Comparison of ENCODE assay signal across 25 mouse cellular contexts in the genomic region with DNA sequence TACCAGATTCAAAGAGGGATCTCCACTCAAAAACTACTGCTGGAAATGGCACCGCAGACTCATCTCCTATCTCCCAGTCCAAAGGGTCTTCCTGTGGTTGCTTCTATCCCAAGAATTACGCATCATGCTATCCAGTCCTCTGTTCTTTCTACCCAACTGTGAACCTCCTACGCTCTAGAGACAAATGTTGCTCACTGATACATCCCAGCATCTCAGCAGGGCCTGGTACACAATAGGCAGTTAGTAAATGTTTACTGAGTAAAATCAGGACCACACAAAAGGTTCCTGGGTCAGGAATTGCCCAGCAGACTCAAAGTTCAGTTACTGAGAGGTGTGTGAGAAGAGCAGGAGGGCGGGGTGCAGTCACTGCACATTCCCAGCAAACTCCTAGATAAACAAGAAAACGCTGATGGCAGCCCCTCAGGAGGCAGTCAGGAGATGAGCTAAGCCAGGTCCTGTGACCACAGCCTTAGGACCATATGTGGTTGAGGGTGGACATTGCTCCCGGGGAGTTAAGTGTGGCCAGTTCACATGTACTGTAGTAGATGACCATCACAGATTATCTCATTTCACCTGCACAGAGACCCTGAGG. TPM values are rescaled to one million over a fixed set of nuclear protein-coding genes. Genes with fewer than 3 reads are reported as not detected.
DNase-seq lines count a peak whose midpoint lies in the region; ATAC-seq and TF ChIP-seq lines count a peak whose summit lies in the region.
"Had no signal": no experiment of that assay in that cellular context is flagged by ENCODE, and none has a peak within 500 bp of the region (broad histone marks: within the 10 kb centered on the region; RNA-seq: fewer than 3 reads in every experiment).

No protein-coding gene starts in this region.

- peaks cover 6% of the 10 kb centered on the region; the same call in 1 of the 2 replicates for H3K4me1 ChIP-seq in heart, postnatal 0 days (ENCODE audit: control insufficient read depth, insufficient read depth)
- H3K4me1 ChIP-seq in forebrain, postnatal 0 days (ENCODE audit: insufficient read depth), result no peaks in the 10 kb centered on the region; the same call in 1 of the 2 replicates

- H3K9me3 ChIP-seq in heart, postnatal 0 days (replicated peaks; ENCODE audit: control insufficient read depth, low read length), result no peaks in the 10 kb centered on the region
- no peaks in the 10 kb centered on the region for H3K9me3 ChIP-seq in forebrain, postnatal 0 days (ENCODE audit: low read length)
- H3K9me3 ChIP-seq: embryonic facial prominence, embryonic 10.5 days; forebrain, embryonic 13.5 days; hindbrain, embryonic 12.5 days; neural tube, embryonic 13.5 days had no signal

- no peaks in the 10 kb centered on the region for H3K27me3 ChIP-seq in heart, postnatal 0 days (ENCODE audit: control insufficient read depth, insufficient read depth, low read length)
- peaks cover 4% of the 10 kb centered on the region; the same call in 1 of the 2 replicates for H3K27me3 ChIP-seq in forebrain, postnatal 0 days (ENCODE audit: insufficient read depth, low read length)

- TF ChIP-seq CTCF in heart, postnatal 0 days (IDR thresholded peaks at IDR 0.05; ENCODE audit: low read depth), result no peak
- TF ChIP-seq CTCF in forebrain, postnatal 0 days (IDR thresholded peaks at IDR 0.05; ENCODE audit: low read depth), result no peak

- no peak overlapping the region for H3K4me3 ChIP-seq in heart, postnatal 0 days (ENCODE audit: low read depth, low read length)
- H3K4me3 ChIP-seq in forebrain, postnatal 0 days (ENCODE audit: low read depth, low read length), result no peak overlapping the region
- H3K4me3 ChIP-seq: embryonic facial prominence, embryonic 10.5 days; forebrain, embryonic 13.5 days; hindbrain, embryonic 12.5 days; neural tube, embryonic 13.5 days had no signal

- no peak overlapping the region for H3K9ac ChIP-seq in heart, postnatal 0 days (replicated peaks; ENCODE audit: low read depth, low read length)
- no peak overlapping the region for H3K9ac ChIP-seq in forebrain, postnatal 0 days
- H3K9ac ChIP-seq: forebrain, embryonic 13.5 days; hindbrain, embryonic 12.5 days; neural tube, embryonic 13.5 days had no signal

- DNase-seq in heart, postnatal 0 days (ENCODE audit: low spot score), result no peak
- DNase-seq in heart, adult 8-10 months (ENCODE audit: low spot score), result no peak
- peak; percentile 15 for DNase-seq in lung, postnatal 36 days
- DNase-seq in lung, postnatal 4 days, result no peak
- peak; percentile 78 to 83 for DNase-seq in kidney, adult 8-10 months
- peak; percentile 16 to 50 for DNase-seq in kidney, postnatal 4 days
- DNase-seq in cerebellum, adult 8-10 months, result no peak
- DNase-seq in forebrain, postnatal 0 days, result no peak
- DNase-seq: adrenal gland, postnatal 25 days; cerebellum, postnatal 10 days; layer of hippocampus, postnatal 36 days; liver; lung, adult 2 months; right cerebral cortex, postnatal 25 days had no signal

- 77% methylated on average over 6 of the region's 6 CpGs for WGBS in heart, postnatal 0 days
- 83% methylated on average over 6 of the region's 6 CpGs for WGBS in forebrain, postnatal 0 days

- H3K36me3 ChIP-seq in heart, postnatal 0 days (replicated peaks; ENCODE audit: control insufficient read depth, insufficient read depth, low read length), result no peaks in the 10 kb centered on the region
- no peaks in the 10 kb centered on the region for H3K36me3 ChIP-seq in forebrain, postnatal 0 days (ENCODE audit: insufficient read depth)
- H3K36me3 ChIP-seq: embryonic facial prominence, embryonic 10.5 days; hindbrain, embryonic 12.5 days; neural tube, embryonic 13.5 days had no signal

- no peak overlapping the region for H3K4me2 ChIP-seq in heart, postnatal 0 days (ENCODE audit: low read depth, low read length)
- H3K4me2 ChIP-seq in forebrain, postnatal 0 days (ENCODE audit: low read depth), result no peak overlapping the region
- H3K4me2 ChIP-seq: forebrain, embryonic 13.5 days; hindbrain, embryonic 12.5 days; neural tube, embryonic 13.5 days had no signal

- no peak for TF ChIP-seq EP300 in heart, postnatal 0 days (IDR thresholded peaks at IDR 0.05; ENCODE audit: low read depth)

- H3K27ac ChIP-seq in heart, postnatal 0 days (ENCODE audit: low read depth), result peak overlapping the region; percentile 81; the same call in 1 of the 2 replicates
- H3K27ac ChIP-seq in forebrain, postnatal 0 days (ENCODE audit: low read depth, low read length), result no peak overlapping the region
- H3K27ac ChIP-seq: forebrain, embryonic 13.5 days; hindbrain, embryonic 12.5 days; neural tube, embryonic 13.5 days had no signal

- no peak for ATAC-seq in heart, postnatal 0 days (ENCODE audit: insufficient read depth, low read depth)
- ATAC-seq in forebrain, postnatal 0 days, result no peak
- ATAC-seq: forebrain, embryonic 13.5 days; inflammation-experienced regulatory T-cells, adult 6 months had no signal

RNA-seq across cellular contexts. Expression of gene Stx3, which starts 4.4 kb away (rescaled TPM):
- total RNA-seq in heart, postnatal 0 days (2014; rRNA removed; ENCODE audit: low replicate concordance), result 8.0 and 10.6 TPM in 2 replicates
- polyA plus RNA-seq in heart, postnatal 0 days (2015; fragmentation: Nextera tagmentation; extraction: Ambion mirVana), result 6.0 and 6.3 TPM in 2 replicates
- 1 to 10 TPM; 3.0 to 5.4 (median 3.4) TPM for total RNA-seq in heart, adult 8-10 months (2022)
- 26.6 and 31.3 TPM in 2 replicates for total RNA-seq in forebrain, postnatal 0 days (2014; rRNA removed)
- 20.8 and 27.2 TPM in 2 replicates for polyA plus RNA-seq in forebrain, postnatal 0 days (2015; fragmentation: Nextera tagmentation; extraction: Ambion mirVana)

RNA-seq across cellular contexts. Expression of gene Olfr1417, which starts 24.2 kb away (rescaled TPM):
- not detected in 2 replicates for total RNA-seq in heart, postnatal 0 days (2014; rRNA removed; ENCODE audit: low replicate concordance)
- not detected in 2 replicates for polyA plus RNA-seq in heart, postnatal 0 days (2015; fragmentation: Nextera tagmentation; extraction: Ambion mirVana)
- total RNA-seq in heart, adult 8-10 months (2022), result not detected
- not detected in 2 replicates for total RNA-seq in forebrain, postnatal 0 days (2014; rRNA removed)
- polyA plus RNA-seq in forebrain, postnatal 0 days (2015; fragmentation: Nextera tagmentation; extraction: Ambion mirVana), result 0.10 TPM in 1 of 2 replicates, not detected in the other
- total RNA-seq: adrenal gland, postnatal 25 days; gastrocnemius, postnatal 4 days; layer of hippocampus, postnatal 36 days; left cerebral cortex, postnatal 36 days; megakaryocyte, adult 5-6 weeks had no signal
- polyA plus RNA-seq: C2C12; embryonic facial prominence, embryonic 10.5 days; heart, embryonic 16.5 days; hindbrain, embryonic 12.5 days; inflammation-experienced regulatory T-cells, adult 6 months; lung, adult 2 months; neural tube, embryonic 13.5 days; stomach, postnatal 0 days had no signal

RNA-seq across cellular contexts. Expression of gene Mrpl16, which starts 44.6 kb away (rescaled TPM):
- total RNA-seq in heart, postnatal 0 days (2014; rRNA removed; ENCODE audit: low replicate concordance), result 32.2 and 49.9 TPM in 2 replicates
- 97.6 and 99.1 TPM in 2 replicates for polyA plus RNA-seq in heart, postnatal 0 days (2015; fragmentation: Nextera tagmentation; extraction: Ambion mirVana)
- total RNA-seq in heart, adult 8-10 months (2022), result 100 to 1,000 TPM; 105 to 122 (median 115) TPM
- total RNA-seq in forebrain, postnatal 0 days (2014; rRNA removed), result 27.2 and 30.8 TPM in 2 replicates
- 46.9 and 52.6 TPM in 2 replicates for polyA plus RNA-seq in forebrain, postnatal 0 days (2015; fragmentation: Nextera tagmentation; extraction: Ambion mirVana)

RNA-seq across cellular contexts. Expression of gene Olfr1418, which starts 46.0 kb away (rescaled TPM):
- total RNA-seq in heart, postnatal 0 days (2014; rRNA removed; ENCODE audit: low replicate concordance), result not detected in 2 replicates
- not detected in 2 replicates for polyA plus RNA-seq in heart, postnatal 0 days (2015; fragmentation: Nextera tagmentation; extraction: Ambion mirVana)
- not detected for total RNA-seq in heart, adult 8-10 months (2022)
- not detected in 2 replicates for total RNA-seq in forebrain, postnatal 0 days (2014; rRNA removed)
- polyA plus RNA-seq in forebrain, postnatal 0 days (2015; fragmentation: Nextera tagmentation; extraction: Ambion mirVana), result not detected in 2 replicates
- total RNA-seq: adrenal gland, postnatal 25 days; gastrocnemius, postnatal 4 days; layer of hippocampus, postnatal 36 days; left cerebral cortex, postnatal 36 days; megakaryocyte, adult 5-6 weeks had no signal
- polyA plus RNA-seq: C2C12; embryonic facial prominence, embryonic 10.5 days; forebrain, embryonic 13.5 days; heart, embryonic 16.5 days; hindbrain, embryonic 12.5 days; inflammation-experienced regulatory T-cells, adult 6 months; lung, adult 2 months; neural tube, embryonic 13.5 days; stomach, postnatal 0 days had no signal

Comparison
In these comparisons a context has a peak if more than half of its experiments do, and no peak if none do; other contexts are left out.
1. DNase-seq: peak in lung, postnatal 36 days (single experiment), kidney, adult 8-10 months (2 of 2) and kidney, postnatal 4 days (2 of 2); none in heart, postnatal 0 days (single experiment), heart, adult 8-10 months (single experiment), lung, postnatal 4 days (0 of 2), cerebellum, adult 8-10 months (single experiment) and forebrain, postnatal 0 days (single experiment).